Mouse (Mus musculus): ENCODE data around the gene Tiam1.

GRCm38 (mm10) chr16:90125318-90126314 is 18.0 kb downstream of the Tiam1 start:
- TF ChIP-seq POLR2A (IDR thresholded peaks at IDR 0.05; ENCODE audit: extremely low read depth, insufficient read depth, low read length) (no peak), CTCF (IDR thresholded peaks at IDR 0.05; ENCODE audit: low read depth, low read length) (no peak)
